ENCODE assay signal across 22 mouse cellular contexts in genomic region chr14:47105755-47106154, GRCm38 (mm10).
DNase-seq lines count a peak whose midpoint lies in the region; ATAC-seq and TF ChIP-seq lines count a peak whose summit lies in the region.
"Had no signal": no experiment of that assay in that cellular context is flagged by ENCODE, and none has a peak within 500 bp of the region (broad histone marks: within the 10 kb centered on the region; RNA-seq: fewer than 3 reads in every experiment).

No protein-coding gene starts in this region.

- H3K27ac ChIP-seq in heart, adult 2 months, result no peak overlapping the region
- H3K27ac ChIP-seq: embryonic facial prominence, embryonic 10.5 days; forebrain, embryonic 10.5 days; heart, embryonic 15.5 days; hindbrain, embryonic 13.5 days; hindbrain, postnatal 0 days had no signal

- H3K9ac ChIP-seq in heart, adult 2 months (ENCODE audit: low read depth, low read length), result no peak overlapping the region
- H3K9ac ChIP-seq: heart, embryonic 15.5 days; hindbrain, embryonic 13.5 days had no signal

- H3K4me1 ChIP-seq in heart, adult 2 months (ENCODE audit: control insufficient read depth, insufficient read depth, low read length), result no peaks in the 10 kb centered on the region

- no peak for TF ChIP-seq CTCF in heart, adult 2 months (IDR thresholded peaks at IDR 0.05)

- DNase-seq in CD4-positive, CD25-positive, alpha-beta regulatory T cell, adult 2 months (ENCODE audit: low read depth, low spot score), result peak; percentile 26
- peak; percentile 18 for DNase-seq in splenic B cell, adult 2 months (ENCODE audit: low read depth, low spot score)
- no peak for DNase-seq in layer of hippocampus, adult 8-10 months (ENCODE audit: low spot score in 2 of 2)
- no peak for DNase-seq in heart, adult 2 months
- no peak for DNase-seq in layer of hippocampus, postnatal 14 days (ENCODE audit: low spot score in 2 of 2)
- DNase-seq: adrenal gland, postnatal 10 days; cerebellum, adult 11-12 months; cerebellum, adult 9-10 months; cerebellum, postnatal 36 days; heart, adult 18-20 months; heart, postnatal 14 days; kidney, adult 2 months had no signal

- TF ChIP-seq POLR2A in heart, adult 2 months (IDR thresholded peaks at IDR 0.05; ENCODE audit: insufficient read depth, low read depth, low read length), result no peak

- H3K27me3 ChIP-seq in splenic B cell, adult 2 months (ENCODE audit: control insufficient read depth, insufficient read depth, low read length, poor library complexity, severe bottlenecking), result no peaks in the 10 kb centered on the region
- no peaks in the 10 kb centered on the region for H3K27me3 ChIP-seq in heart, adult 2 months (ENCODE audit: control insufficient read depth, insufficient read depth, low read length)
- H3K27me3 ChIP-seq: heart, embryonic 15.5 days; hindbrain, embryonic 13.5 days had no signal

- H3K79me2 ChIP-seq in heart, adult 2 months (replicated peaks; ENCODE audit: control insufficient read depth, insufficient read depth, low read length), result no peaks in the 10 kb centered on the region

- WGBS in heart, adult 2 months, result 96% methylated on average over 3 of the region's 3 CpGs

- no peak overlapping the region for H3K4me3 ChIP-seq in heart, adult 2 months
- H3K4me3 ChIP-seq: embryonic facial prominence, embryonic 10.5 days; erythroblast, embryonic 14.5 days; forebrain, embryonic 10.5 days; heart, embryonic 15.5 days; hindbrain, embryonic 13.5 days had no signal

- intact Hi-C loops in heart, adult 2 months (cut with DNase I), result no loop called here

- H3K36me3 ChIP-seq in splenic B cell, adult 2 months (ENCODE audit: control insufficient read depth, insufficient read depth, low read length, poor library complexity, severe bottlenecking), result no peaks in the 10 kb centered on the region
- H3K36me3 ChIP-seq in heart, adult 2 months (ENCODE audit: control insufficient read depth, insufficient read depth, low read length), result no peaks in the 10 kb centered on the region
- H3K36me3 ChIP-seq: embryonic facial prominence, embryonic 10.5 days; forebrain, embryonic 10.5 days; hindbrain, embryonic 13.5 days had no signal

- no peak for TF ChIP-seq EP300 in heart, adult 2 months (IDR thresholded peaks at IDR 0.05; ENCODE audit: insufficient read depth, low read depth, low read length)

- no peak for ATAC-seq in CD4-positive, CD25-positive, alpha-beta regulatory T cell, adult 4 months
- 0 out of 2 replicates have a peak, but pooled peaks have one; percentile 37 for ATAC-seq in erythroblast, adult 5-6 weeks (replicated peaks; ENCODE audit: low FRiP score, poor library complexity, severe bottlenecking)
- ATAC-seq: forebrain, embryonic 14.5 days; hindbrain, postnatal 0 days; intestine, embryonic 16.5 days had no signal

Comparison
In these comparisons a context has a peak if more than half of its experiments do, and no peak if none do; other contexts are left out.
1. DNase-seq: peak in CD4-positive, CD25-positive, alpha-beta regulatory T cell, adult 2 months (single experiment) and splenic B cell, adult 2 months (single experiment); none in layer of hippocampus, adult 8-10 months (0 of 2), heart, adult 2 months (0 of 2) and layer of hippocampus, postnatal 14 days (0 of 2).